9 mouse cellular contexts compared by ENCODE assay signal in the genomic region with DNA sequence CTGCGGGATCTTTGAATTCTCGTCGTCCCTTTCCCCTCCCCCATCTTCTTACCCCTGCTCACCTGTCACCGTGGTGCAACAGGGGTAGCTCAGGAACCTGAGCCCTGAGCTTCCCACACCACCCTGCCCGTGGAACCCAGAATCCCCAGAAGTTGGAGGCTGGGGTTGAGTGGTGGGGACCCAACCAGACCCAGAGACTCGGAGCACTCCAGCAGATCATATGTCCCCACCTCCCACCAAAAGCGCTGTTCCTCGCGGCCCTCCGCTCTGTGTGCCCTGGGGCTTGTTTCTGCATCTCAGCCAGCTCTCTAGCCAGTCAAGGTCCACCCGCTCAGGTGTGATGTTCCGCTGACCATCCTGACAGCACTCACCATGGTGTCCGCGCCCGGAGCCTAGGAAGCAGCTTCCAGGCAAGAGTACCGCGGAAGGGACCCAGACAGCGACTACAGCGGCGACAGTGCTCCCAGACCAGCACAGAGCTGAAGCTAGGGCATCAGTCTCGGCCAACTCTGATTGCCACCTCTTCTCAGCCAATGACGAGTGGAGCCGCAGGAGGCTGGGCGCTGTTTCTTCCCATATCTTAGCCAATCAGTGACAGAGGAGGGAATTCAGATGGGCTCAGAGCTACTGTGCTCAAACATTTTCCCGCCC. TPM values are rescaled to one million over a fixed set of nuclear protein-coding genes. Genes with fewer than 3 reads are reported as not detected.
DNase-seq lines count a peak whose midpoint lies in the region; ATAC-seq and TF ChIP-seq lines count a peak whose summit lies in the region.
"Had no signal": no experiment of that assay in that cellular context is flagged by ENCODE, and none has a peak within 500 bp of the region (broad histone marks: within the 10 kb centered on the region; RNA-seq: fewer than 3 reads in every experiment).

TSS of gene Gucy1b1 (minus strand) at position 489 of the 651 bp plus-strand sequence.

- in situ Hi-C loops in CH12.LX (cut with MboI; ENCODE audit: low pct_ligation_motif_present, low pct_unique_long_range_greater_than_20kb, low sequenced_read_pairs): no loop called here

- under 1% methylated on average over 24 of the region's 25 CpGs for WGBS in forebrain, embryonic 16.5 days
- 2% methylated on average over 25 of the region's 25 CpGs for WGBS in liver, embryonic 12.5 days (ENCODE audit: insufficient replicate concordance)
- WGBS in stomach, postnatal 0 days: 2% methylated on average over 25 of the region's 25 CpGs

- H3K4me2 ChIP-seq in CH12.LX (ENCODE audit: insufficient read depth, low read depth, poor library complexity, severe bottlenecking): no peak within 1 kb of the TSS
- H3K4me2 ChIP-seq in forebrain, embryonic 16.5 days (ENCODE audit: low read length): peak within 1 kb of the TSS; percentile 80
- peak within 1 kb of the TSS; percentile 58 for H3K4me2 ChIP-seq in liver, embryonic 12.5 days
- H3K4me2 ChIP-seq in stomach, postnatal 0 days (replicated peaks; ENCODE audit: low read depth): peak within 1 kb of the TSS; percentile 62

- no peak for TF ChIP-seq EP300 in CH12.LX (IDR thresholded peaks at IDR 0.05; ENCODE audit: low read length)
- no peak for TF ChIP-seq EP300 in stomach, postnatal 0 days (optimal IDR thresholded peaks at IDR 0.05)

- H3K36me3 ChIP-seq in CH12.LX (replicated peaks in 1 of 2; ENCODE audit: control insufficient read depth in 1 of 2, insufficient read depth in 1 of 2, low read length in 1 of 2): no peaks in the 10 kb centered on the region
- H3K36me3 ChIP-seq in forebrain, embryonic 16.5 days (ENCODE audit: control insufficient read depth, insufficient read depth): no peaks in the 10 kb centered on the region
- H3K36me3 ChIP-seq in liver, embryonic 12.5 days: no peaks in the 10 kb centered on the region
- H3K36me3 ChIP-seq in stomach, postnatal 0 days (ENCODE audit: control insufficient read depth, insufficient read depth, low read length): no peaks in the 10 kb centered on the region

- ATAC-seq in forebrain, embryonic 16.5 days: peak; percentile 99
- ATAC-seq in liver, embryonic 12.5 days: peak; percentile 86
- ATAC-seq in stomach, postnatal 0 days (ENCODE audit: low FRiP score, low TSS enrichment): peak; percentile 96

- no peaks in the 10 kb centered on the region for H3K27me3 ChIP-seq in CH12.LX (replicated peaks)
- no peaks in the 10 kb centered on the region for H3K27me3 ChIP-seq in forebrain, embryonic 16.5 days (replicated peaks; ENCODE audit: control insufficient read depth, insufficient read depth, low read length)
- H3K27me3 ChIP-seq in liver, embryonic 12.5 days (replicated peaks): peaks cover 27% of the 10 kb centered on the region
- no peaks in the 10 kb centered on the region for H3K27me3 ChIP-seq in stomach, postnatal 0 days (ENCODE audit: control insufficient read depth, insufficient read depth, low read length)

- no peaks in the 10 kb centered on the region for H3K9me3 ChIP-seq in CH12.LX (replicated peaks; ENCODE audit: low read length)
- H3K9me3 ChIP-seq in forebrain, embryonic 16.5 days (ENCODE audit: control insufficient read depth, low read length): no peaks in the 10 kb centered on the region
- no peaks in the 10 kb centered on the region for H3K9me3 ChIP-seq in liver, embryonic 12.5 days (replicated peaks)
- no peaks in the 10 kb centered on the region for H3K9me3 ChIP-seq in stomach, postnatal 0 days (ENCODE audit: control insufficient read depth, low read length)

- H3K27ac ChIP-seq in CH12.LX (ENCODE audit: insufficient read depth, low read depth): no peak within 1 kb of the TSS
- peak within 1 kb of the TSS; percentile 85 for H3K27ac ChIP-seq in forebrain, embryonic 16.5 days (ENCODE audit: low read length)
- H3K27ac ChIP-seq in liver, embryonic 12.5 days: peak within 1 kb of the TSS; percentile 40; the same call in 1 of the 2 replicates
- H3K27ac ChIP-seq in stomach, postnatal 0 days (replicated peaks): peak within 1 kb of the TSS; percentile 63

- H3K4me1 ChIP-seq in CH12.LX (ENCODE audit: control insufficient read depth in 1 of 2, insufficient read depth in 2 of 2): peaks cover 3 to 6% of the 10 kb centered on the region in 2 experiments; a peak in 3 of 4 replicates
- peaks cover 9% of the 10 kb centered on the region for H3K4me1 ChIP-seq in forebrain, embryonic 16.5 days (replicated peaks; ENCODE audit: control insufficient read depth, insufficient read depth, low read length)
- H3K4me1 ChIP-seq in liver, embryonic 12.5 days: no peaks in the 10 kb centered on the region
- peaks cover 2% of the 10 kb centered on the region; the same call in 1 of the 2 replicates for H3K4me1 ChIP-seq in stomach, postnatal 0 days (replicated peaks; ENCODE audit: control insufficient read depth, insufficient read depth)

- TF ChIP-seq POLR2A in CH12.LX (IDR thresholded peaks at IDR 0.05; ENCODE audit: low read depth, low read length): no peak

- dilution Hi-C loops in CH12.LX (cut with MboI; ENCODE audit: extremely low pct_ligation_motif_present, extremely low pct_unique_long_range_greater_than_20kb, low sequenced_read_pairs): no loop called here

- no peak for TF ChIP-seq RAD21 in CH12.LX (IDR thresholded peaks at IDR 0.05; ENCODE audit: low read depth, low read length)

- DNase-seq in CH12.LX (ENCODE audit: extremely low read depth): peak; percentile 0
- DNase-seq in cerebellum, adult 11 months: peak; percentile 79
- peak; percentile 68 to 69 for DNase-seq in heart, postnatal 14 days
- DNase-seq in kidney, postnatal 36 days: peak; percentile 67 to 70
- DNase-seq in natural killer cell, adult 2 months (ENCODE audit: low spot score in 2 of 2): peak; percentile 5 to 17
- DNase-seq in stomach, postnatal 0 days (ENCODE audit: low spot score): peak; percentile 58

- no peaks in the 10 kb centered on the region for H3K79me2 ChIP-seq in CH12.LX (replicated peaks; ENCODE audit: control insufficient read depth, extremely low read depth, insufficient read depth, poor library complexity, severe bottlenecking)

- intact Hi-C loops in heart, postnatal 14 days (cut with DNase I): loop anchor here (5.0 kb wide), 1 partner anchor 63 kb away; no protein-coding TSS in a partner anchor

- H3K9ac ChIP-seq in CH12.LX (ENCODE audit: insufficient read depth, low read depth): no peak within 1 kb of the TSS
- H3K9ac ChIP-seq in forebrain, embryonic 16.5 days (replicated peaks; ENCODE audit: low read depth, low read length): peak within 1 kb of the TSS; percentile 78
- peak within 1 kb of the TSS; percentile 39; the same call in 1 of the 2 replicates for H3K9ac ChIP-seq in liver, embryonic 12.5 days
- H3K9ac ChIP-seq in stomach, postnatal 0 days (ENCODE audit: low read length): peak within 1 kb of the TSS; percentile 58

- TF ChIP-seq CTCF in CH12.LX (conservative IDR thresholded peaks at IDR 0.05 in 1 of 2, IDR thresholded peaks at IDR 0.05 in 1 of 2; ENCODE audit: low read depth in 2 of 2, low read length in 2 of 2): no peak
- no peak for TF ChIP-seq CTCF in stomach, postnatal 0 days (IDR thresholded peaks at IDR 0.05; ENCODE audit: low read depth)

- no peak within 1 kb of the TSS for H3K4me3 ChIP-seq in CH12.LX (replicated peaks in 1 of 3; ENCODE audit: low read depth in 2 of 3, low read length in 2 of 3, poor library complexity in 1 of 3)
- H3K4me3 ChIP-seq in forebrain, embryonic 16.5 days (replicated peaks; ENCODE audit: low read length): peak within 1 kb of the TSS; percentile 83
- peak within 1 kb of the TSS; percentile 50 for H3K4me3 ChIP-seq in liver, embryonic 12.5 days
- H3K4me3 ChIP-seq in stomach, postnatal 0 days (ENCODE audit: low read depth, low read length): peak within 1 kb of the TSS; percentile 52

TF ChIP-seq in CH12.LX, 34 proteins besides CTCF, POLR2A, EP300 and RAD21:
- TF ChIP-seq ZC3H11A (IDR thresholded peaks at IDR 0.05; ENCODE audit: low read depth, low read length): no peak
- no peak for TF ChIP-seq HCFC1 (IDR thresholded peaks at IDR 0.05; ENCODE audit: low read depth, low read length)
- TF ChIP-seq KAT2A (IDR thresholded peaks at IDR 0.05; ENCODE audit: insufficient replicate concordance, low read length): no peak
- no peak for TF ChIP-seq MXI1 (IDR thresholded peaks at IDR 0.05; ENCODE audit: low read depth, low read length)
- no peak for TF ChIP-seq JUN (IDR thresholded peaks at IDR 0.05; ENCODE audit: insufficient read depth, low read depth, low read length)
- no peak for TF ChIP-seq ELF1 (IDR thresholded peaks at IDR 0.05; ENCODE audit: low read depth, low read length)
- no peak for TF ChIP-seq UBTF (IDR thresholded peaks at IDR 0.05; ENCODE audit: low read depth, low read length)
- no peak for TF ChIP-seq MEF2A (IDR thresholded peaks at IDR 0.05; ENCODE audit: borderline replicate concordance, low read depth, low read length)
- no peak for TF ChIP-seq MAFK (IDR thresholded peaks at IDR 0.05; ENCODE audit: insufficient replicate concordance, low read length)
- TF ChIP-seq E2F4 (IDR thresholded peaks at IDR 0.05; ENCODE audit: insufficient replicate concordance, low read depth, low read length): no peak
- TF ChIP-seq SIN3A (IDR thresholded peaks at IDR 0.05; ENCODE audit: low read length): no peak
- TF ChIP-seq NELFE (IDR thresholded peaks at IDR 0.05; ENCODE audit: low read depth, low read length): no peak
- no peak for TF ChIP-seq MAZ (IDR thresholded peaks at IDR 0.05; ENCODE audit: low read depth, low read length)

RNA-seq across cellular contexts. Expression of gene Gucy1b1, which starts in this region (rescaled TPM):
- not detected in 2 replicates for total RNA-seq in CH12.LX (2012; rRNA removed)
- not detected in 2 replicates for total RNA-seq in CH12.LX (2014; rRNA removed)
- not detected in 2 replicates for polyA plus RNA-seq in CH12.LX (2012; ENCODE audit: insufficient read length, low read depth)
- polyA plus RNA-seq in forebrain, embryonic 16.5 days (2015; fragmentation: Nextera tagmentation; extraction: Ambion mirVana): 79.4 and 82.4 TPM in 2 replicates
- total RNA-seq in heart, postnatal 14 days (2021): 10 to 100 TPM; 19.8 to 21.1 TPM
- 14.1 and 14.7 TPM in 2 replicates for polyA plus RNA-seq in liver, embryonic 12.5 days (2016; fragmentation: Nextera tagmentation; extraction: Ambion mirVana)
- 18.7 and 20.0 TPM in 2 replicates for polyA plus RNA-seq in stomach, postnatal 0 days (2015; fragmentation: Nextera tagmentation; extraction: Ambion mirVana)
- total RNA-seq: MEL had no signal

Comparison
In these comparisons a context has a peak if more than half of its experiments do, and no peak if none do; other contexts are left out.
1. RNA of gene Gucy1b1 (total RNA-seq): 19.8 to 21.1 TPM in heart, postnatal 14 days; not detected in CH12.LX; every median in the first group is over 10 times any median in the second.
2. RNA of gene Gucy1b1 (polyA plus RNA-seq): 79.4 to 82.4 TPM in forebrain, embryonic 16.5 days, 18.7 to 20.0 TPM in stomach, postnatal 0 days and 14.1 to 14.7 TPM in liver, embryonic 12.5 days; not detected in CH12.LX; every median in the first group is over 10 times any median in the second.
3. Peak in DNase-seq in CH12.LX; RNA of the gene not detected or under 1 TPM.
4. DNase-seq: peak in every context shown above with its lines; median percentile 79 in cerebellum, adult 11 months; 68 in heart, postnatal 14 days; 68 in kidney, postnatal 36 days; 58 in stomach, postnatal 0 days; 11 in natural killer cell, adult 2 months; 0 in CH12.LX.
5. H3K4me3 ChIP-seq: peak in forebrain, embryonic 16.5 days (single experiment), liver, embryonic 12.5 days (single experiment) and stomach, postnatal 0 days (single experiment); none in CH12.LX (0 of 3).
6. Peak in every context shown above with its lines, with median percentiles within 50 percentile points of each other: ATAC-seq.